Mouse (Mus musculus) lung, adult 2 months (tissue): Measurements from ENCODE around the gene Tm4sf20. TPM values are rescaled to one million over a fixed set of nuclear protein-coding genes. Genes with fewer than 3 reads are reported as not detected.

Source experiments
- DNase-seq: peaks from one replicate; pipeline ENCODE4 v3.0.0; 2022
- H3K4me1 ChIP-seq: fragments of 200-500 bp; 2 replicates; pipeline ENCODE4 v1.6.1; 2011; ENCODE audit warnings: low read length; ENCODE audit not compliant: control insufficient read depth, insufficient read depth
- H3K4me3 ChIP-seq: fragments of 200-500 bp; replicated peaks from 2 replicates; pipeline ENCODE3; 2011; ENCODE audit warnings: low read depth, mild to moderate bottlenecking, control low read depth, low read length; ENCODE audit errors: extremely low read depth
- CTCF ChIP-seq: fragments of 200-500 bp; IDR thresholded peaks from 2 replicates; pipeline ENCODE4 v1.5.1; 2011; ENCODE audit warnings: mild to moderate bottlenecking, low read length, control low read depth; ENCODE audit not compliant: insufficient read depth
- POLR2A ChIP-seq: fragments of 200-500 bp; IDR thresholded peaks from 2 replicates; pipeline ENCODE4 v1.6.1; 2011; ENCODE audit warnings: low read depth, mild to moderate bottlenecking, control low read depth, low read length, borderline replicate concordance; ENCODE audit errors: extremely low read depth
- WGBS: fragments of 180-500 bp; shearing (Covaris S2); methylation state at CpG from one replicate; pipeline ENCODE4 v1.1.7; 2018; 5-methylcytosine and 5-hydroxymethylcytosine counted together
- polyA plus RNA-seq: library from polyadenylated mRNA; depleted of rRNA; stranded (reverse); fragments of >200 nt; gene quantifications from 2 replicates; pipeline ENCODE4 v1.2.3, GENCODE M21; 2012

Tm4sf20 gene
- polyA plus RNA-seq, 1 experiment, result not detected

- TF ChIP-seq POLR2A (no peak), CTCF (peak; percentile 10; the same call in 1 of the 2 replicates)
- Histone ChIP-seq H3K4me3 (no peak overlapping the region), H3K4me1 (no peaks in the 10 kb centered on the region)
- no peak for DNase-seq
- 74% methylated on average over 1 of the region's 1 CpGs for WGBS
Observed at GRCm38 (mm10) chr1:82762274-82762673, 6.0 kb downstream of the Tm4sf20 start.

GRCm38 (mm10) chr1:82761454-82762169 lies 6.6 kb downstream of the Tm4sf20 start:
- Histone ChIP-seq H3K4me3 (no peak overlapping the region), H3K4me1 (no peaks in the 10 kb centered on the region)
- WGBS, result 84% methylated on average over 8 of the region's 8 CpGs
- TF ChIP-seq POLR2A (no peak), CTCF (no peak)
- DNase-seq, result no peak

- H3K4me1 ChIP-seq, result no peaks in the 10 kb centered on the region
- H3K4me3 ChIP-seq, result no peak overlapping the region
- no peak for DNase-seq
- 93% methylated on average over 1 of the region's 1 CpGs for WGBS
- TF ChIP-seq CTCF (0 out of 2 replicates have a peak, but pooled peaks have one; percentile 8), POLR2A (no peak)
Observed at GRCm38 (mm10) chr1:82759520-82759919, 8.7 kb downstream of the Tm4sf20 start.

GRCm38 (mm10) chr1:82747714-82748452 lies 20.4 kb downstream of the Tm4sf20 start:
- Histone ChIP-seq H3K4me1 (no peaks in the 10 kb centered on the region), H3K4me3 (no peak overlapping the region)
- 83% methylated on average over 2 of the region's 2 CpGs for WGBS
- DNase-seq, result no peak
- TF ChIP-seq POLR2A, result no peak
- no peak for TF ChIP-seq CTCF

- TF ChIP-seq POLR2A, result no peak
- no peak for TF ChIP-seq CTCF
- WGBS, result 82% methylated on average over 4 of the region's 4 CpGs
- H3K4me3 ChIP-seq, result no peak overlapping the region
- no peak for DNase-seq
- no peaks in the 10 kb centered on the region for H3K4me1 ChIP-seq
Observed at GRCm38 (mm10) chr1:82746408-82746807, 21.9 kb downstream of the Tm4sf20 start.

- WGBS, result 85% methylated on average over 3 of the region's 3 CpGs
- TF ChIP-seq POLR2A (no peak), CTCF (no peak)
Observed at GRCm38 (mm10) chr1:82743962-82744361, 24.3 kb downstream of the Tm4sf20 start.

GRCm38 (mm10) chr1:82741539-82741938 lies 26.7 kb downstream of the Tm4sf20 start:
- H3K4me1 ChIP-seq, result no peaks in the 10 kb centered on the region; the same call in 1 of the 2 replicates
- TF ChIP-seq POLR2A (no peak), CTCF (no peak)
- no peak overlapping the region for H3K4me3 ChIP-seq
- DNase-seq, result no peak
- 83% methylated on average over 7 of the region's 7 CpGs for WGBS

More at GRCm38 (mm10) chr1:82743962-82744361, 24.3 kb downstream of the Tm4sf20 start:
- Histone ChIP-seq H3K4me1 (no peaks in the 10 kb centered on the region), H3K4me3 (no peak overlapping the region)
- no peak for DNase-seq

GRCm38 (mm10) chr1:82738066-82738465 lies 30.2 kb downstream of the Tm4sf20 start:
- H3K4me1 ChIP-seq, result no peaks in the 10 kb centered on the region; the same call in 1 of the 2 replicates
- TF ChIP-seq CTCF (no peak), POLR2A (no peak)
- no peak for DNase-seq
- 65% methylated on average over 1 of the region's 1 CpGs for WGBS
- H3K4me3 ChIP-seq, result no peak overlapping the region

GRCm38 (mm10) chr1:82733357-82733756 lies 34.9 kb downstream of the Tm4sf20 start:
- WGBS, result 98% methylated on average over 1 of the region's 1 CpGs
- Histone ChIP-seq H3K4me3 (no peak overlapping the region), H3K4me1 (no peaks in the 10 kb centered on the region; the same call in 1 of the 2 replicates)
- no peak for TF ChIP-seq POLR2A
- TF ChIP-seq CTCF, result no peak
- no peak for DNase-seq
